ENCODE assay signal across 22 mouse cellular contexts in genomic region chr4:145316708-145317107, GRCm38 (mm10). TPM values are rescaled to one million over a fixed set of nuclear protein-coding genes. Genes with fewer than 3 reads are reported as not detected.
DNase-seq lines count a peak whose midpoint lies in the region; TF ChIP-seq lines count a peak whose summit lies in the region.
"Had no signal": no experiment of that assay in that cellular context is flagged by ENCODE, and none has a peak within 500 bp of the region (broad histone marks: within the 10 kb centered on the region; RNA-seq: fewer than 3 reads in every experiment).

No protein-coding gene starts in this region.

- H3K9ac ChIP-seq in CH12.LX (ENCODE audit: insufficient read depth, low read depth), result no peak overlapping the region

- H3K4me1 ChIP-seq in CH12.LX (ENCODE audit: control insufficient read depth in 1 of 2, insufficient read depth in 2 of 2), result peaks cover 42 to 91% of the 10 kb centered on the region in 2 experiments

- H3K4me2 ChIP-seq in CH12.LX (ENCODE audit: insufficient read depth, low read depth, poor library complexity, severe bottlenecking), result no peak overlapping the region

- no peak for TF ChIP-seq RAD21 in CH12.LX (IDR thresholded peaks at IDR 0.05; ENCODE audit: low read depth, low read length)

- dilution Hi-C loops in CH12.LX (cut with MboI; ENCODE audit: extremely low pct_ligation_motif_present, extremely low pct_unique_long_range_greater_than_20kb, low sequenced_read_pairs), result no loop called here

- in situ Hi-C loops in CH12.LX (cut with MboI; ENCODE audit: low pct_ligation_motif_present, low pct_unique_long_range_greater_than_20kb, low sequenced_read_pairs), result no loop called here

- peak; percentile 19 for DNase-seq in heart, adult 11 months
- no peak for DNase-seq in heart, postnatal 25 days (ENCODE audit: low spot score)
- DNase-seq in A20 (ENCODE audit: low read depth, low spot score) (peak; percentile 70), CH12.LX (ENCODE audit: extremely low read depth) (peak; percentile 51)
- DNase-seq in frontal cortex, postnatal 14 days (ENCODE audit: low spot score in 2 of 2), result no peak
- DNase-seq in embryo, embryonic 11 days, result no peak
- DNase-seq: adrenal gland, adult 2 months; adrenal gland, adult 8-10 months; adrenal gland, postnatal 10 days; adrenal gland, postnatal 14 days; adrenal gland, postnatal 25 days; adrenal gland, postnatal 36 days; B cell, adult 2 months; cerebellum, adult 11 months; cerebellum, adult 11-12 months; cerebellum, adult 18-20 months; cerebellum, adult 2 months; cerebellum, adult 8-10 months had no signal

- no peaks in the 10 kb centered on the region for H3K9me3 ChIP-seq in CH12.LX (replicated peaks; ENCODE audit: low read length)

- peak; percentile 62 for TF ChIP-seq EP300 in CH12.LX (IDR thresholded peaks at IDR 0.05; ENCODE audit: low read length)

- no peaks in the 10 kb centered on the region for H3K27me3 ChIP-seq in CH12.LX (replicated peaks)
- H3K27me3 ChIP-seq: Patski had no signal

- no peaks in the 10 kb centered on the region; the same call in 1 of the 2 replicates for H3K79me2 ChIP-seq in CH12.LX (replicated peaks; ENCODE audit: control insufficient read depth, extremely low read depth, insufficient read depth, poor library complexity, severe bottlenecking)

- H3K4me3 ChIP-seq in CH12.LX (replicated peaks in 1 of 3; ENCODE audit: low read depth in 2 of 3, low read length in 2 of 3, poor library complexity in 1 of 3), result no peak overlapping the region

- no peak for TF ChIP-seq CTCF in CH12.LX (conservative IDR thresholded peaks at IDR 0.05 in 1 of 2, IDR thresholded peaks at IDR 0.05 in 1 of 2; ENCODE audit: low read depth in 2 of 2, low read length in 2 of 2)

- no peak overlapping the region; the same call in 1 of the 2 replicates for H3K27ac ChIP-seq in CH12.LX (ENCODE audit: insufficient read depth, low read depth)

- no peaks in the 10 kb centered on the region for H3K36me3 ChIP-seq in CH12.LX (replicated peaks in 1 of 2; ENCODE audit: control insufficient read depth in 1 of 2, insufficient read depth in 1 of 2, low read length in 1 of 2)
- H3K36me3 ChIP-seq: G1E had no signal

- TF ChIP-seq POLR2A in CH12.LX (IDR thresholded peaks at IDR 0.05; ENCODE audit: low read depth, low read length), result no peak

- intact Hi-C loops in heart, postnatal 25 days (cut with DNase I), result no loop called here

TF ChIP-seq in CH12.LX, 34 proteins besides CTCF, POLR2A, EP300 and RAD21:
- peak; percentile 53; the same call in 1 of the 2 replicates for TF ChIP-seq MEF2A (IDR thresholded peaks at IDR 0.05; ENCODE audit: borderline replicate concordance, low read depth, low read length)
- no peak for TF ChIP-seq ZC3H11A (IDR thresholded peaks at IDR 0.05; ENCODE audit: low read depth, low read length)
- no peak; the same call in none of the 2 replicates for TF ChIP-seq IRF4 (IDR thresholded peaks at IDR 0.05; ENCODE audit: low read depth, low read length)
- TF ChIP-seq NRF1 (IDR thresholded peaks at IDR 0.05; ENCODE audit: low read depth, low read length), result no peak
- TF ChIP-seq JUND (conservative IDR thresholded peaks at IDR 0.05; ENCODE audit: low read depth, low read length), result no peak
- no peak for TF ChIP-seq CHD2 (IDR thresholded peaks at IDR 0.05; ENCODE audit: low read length)
- TF ChIP-seq RCOR1 (conservative IDR thresholded peaks at IDR 0.05; ENCODE audit: low read depth, low read length), result 0 out of 2 replicates have a peak, but pooled peaks have one; percentile 9
- peak; percentile 69 for TF ChIP-seq TCF12 (IDR thresholded peaks at IDR 0.05; ENCODE audit: low read depth, low read length)
- TF ChIP-seq ETS1 (conservative IDR thresholded peaks at IDR 0.05; ENCODE audit: low read depth, low read length), result peak; percentile 61; the same call in 1 of the 2 replicates
- TF ChIP-seq USF2 (conservative IDR thresholded peaks at IDR 0.05; ENCODE audit: low read depth, low read length), result no peak
- TF ChIP-seq BHLHE40 (IDR thresholded peaks at IDR 0.05; ENCODE audit: low read depth, low read length), result 0 out of 2 replicates have a peak, but pooled peaks have one; percentile 48
- TF ChIP-seq USF1 (IDR thresholded peaks at IDR 0.05; ENCODE audit: low read depth, low read length), result no peak
- no peak for TF ChIP-seq HCFC1 (IDR thresholded peaks at IDR 0.05; ENCODE audit: low read depth, low read length)
- no peak for TF ChIP-seq SIN3A (IDR thresholded peaks at IDR 0.05; ENCODE audit: low read length)

RNA-seq across cellular contexts. Expression of gene Tnfrsf8, which starts 1.7 kb away (rescaled TPM):
- total RNA-seq in heart, postnatal 25 days (2021), result under 1 TPM in 1 of 2 experiments, not detected in 1; 0.08 TPM
- 23.2 and 31.0 TPM in 2 replicates for total RNA-seq in CH12.LX (2012; rRNA removed)
- 18.9 and 24.7 TPM in 2 replicates for total RNA-seq in CH12.LX (2014; rRNA removed)
- 11.5 and 12.7 TPM in 2 replicates for polyA plus RNA-seq in CH12.LX (2012; ENCODE audit: insufficient read length, low read depth)
- total RNA-seq: MEL had no signal
- polyA plus RNA-seq: C2C12, G1E had no signal

Comparison
In these comparisons a context has a peak if more than half of its experiments do, and no peak if none do; other contexts are left out.
1. DNase-seq: peak in heart, adult 11 months (single experiment), A20 (single experiment) and CH12.LX (single experiment); none in heart, postnatal 25 days (single experiment), frontal cortex, postnatal 14 days (0 of 2) and embryo, embryonic 11 days (single experiment).
2. RNA of gene Tnfrsf8, which starts 1.7 kb away (total RNA-seq): 18.9 to 31.0 TPM in CH12.LX; 0.08 TPM in heart, postnatal 25 days; every median in the first group is over 10 times any median in the second.